Mouse (Mus musculus) telencephalon, adult 2 months (tissue): ENCODE results near the gene Tpst1.

ENCODE experiments used
- DNase-seq: peaks from one replicate; pipeline ENCODE4 v3.0.0-alpha.2; 2011; ENCODE audit warnings: low read depth, low spot score

The Tpst1 gene

GRCm38 (mm10) chr5:130052510-130052909 lies 20.6 kb upstream of the Tpst1 start:
- DNase-seq = peak; percentile 18

- DNase-seq = no peak
Observed at GRCm38 (mm10) chr5:130052955-130053354, 20.2 kb upstream of the Tpst1 start.

GRCm38 (mm10) chr5:130055688-130056087 lies 17.4 kb upstream of the Tpst1 start:
- no peak for DNase-seq

GRCm38 (mm10) chr5:130056303-130056702 lies 16.8 kb upstream of the Tpst1 start:
- no peak for DNase-seq

- no peak for DNase-seq
Observed at GRCm38 (mm10) chr5:130059413-130060328, 13.5 kb upstream of the Tpst1 start.

GRCm38 (mm10) chr5:130060329-130060665 lies 12.8 kb upstream of the Tpst1 start:
- no peak for DNase-seq

- DNase-seq = no peak
Observed at GRCm38 (mm10) chr5:130062096-130062495, 11.0 kb upstream of the Tpst1 start.

- no peak for DNase-seq
Observed at GRCm38 (mm10) chr5:130063760-130064159, 9.4 kb upstream of the Tpst1 start.

GRCm38 (mm10) chr5:130065579-130065978 lies 7.5 kb upstream of the Tpst1 start:
- DNase-seq = no peak

- DNase-seq = no peak
Observed at GRCm38 (mm10) chr5:130067841-130068264, 5.3 kb upstream of the Tpst1 start.

- no peak for DNase-seq
Observed at GRCm38 (mm10) chr5:130074491-130074890, 1.4 kb downstream of the Tpst1 start.

- DNase-seq = no peak
Observed at GRCm38 (mm10) chr5:130076396-130076795, 3.3 kb downstream of the Tpst1 start.

GRCm38 (mm10) chr5:130078096-130078833 lies 5.1 kb downstream of the Tpst1 start:
- no peak for DNase-seq

GRCm38 (mm10) chr5:130078834-130079156 lies 5.7 kb downstream of the Tpst1 start:
- no peak for DNase-seq

GRCm38 (mm10) chr5:130079202-130080050 lies 6.3 kb downstream of the Tpst1 start:
- DNase-seq = no peak

- no peak for DNase-seq
Observed at GRCm38 (mm10) chr5:130080051-130080681, 7.0 kb downstream of the Tpst1 start.

GRCm38 (mm10) chr5:130081181-130081881 lies 8.2 kb downstream of the Tpst1 start:
- DNase-seq = no peak

GRCm38 (mm10) chr5:130082431-130082830 lies 9.3 kb downstream of the Tpst1 start:
- no peak for DNase-seq

- DNase-seq = no peak
Observed at GRCm38 (mm10) chr5:130084271-130084670, 11.1 kb downstream of the Tpst1 start.

GRCm38 (mm10) chr5:130088008-130088407 lies 14.9 kb downstream of the Tpst1 start:
- DNase-seq = peak; percentile 72

GRCm38 (mm10) chr5:130088612-130089011 lies 15.5 kb downstream of the Tpst1 start:
- no peak for DNase-seq
